Mouse (Mus musculus) erythroid progenitor cell, adult 5-6 weeks (primary cell): ENCODE data around the gene Pld5. TPM values are rescaled to one million over a fixed set of nuclear protein-coding genes. Genes with fewer than 3 reads are reported as not detected.

Experiments used
- ATAC-seq: replicated peaks from 2 replicates; pipeline ENCODE4 v1.8.0; 2016; ENCODE audit warnings: moderate number of reproducible peaks, mild to moderate bottlenecking, moderate TSS enrichment, inconsistent platforms; ENCODE audit not compliant: poor library complexity, low FRiP score, severe bottlenecking
- total RNA-seq, 2 experiments: library from RNA; stranded (forward) in 1 of 2; stranded (reverse) in 1 of 2; fragments of 150-400 nt in 1 of 2; fragments of 186-747, 209-891 nt in 1 of 2; gene quantifications; 2 replicates each; pipeline versions ENCODE4 v1.2.3 to v1.2.4; 2015 to 2017; ENCODE audit warnings: low replicate concordance in 2 of 2

The Pld5 gene
- total RNA-seq (2015; ENCODE audit: low replicate concordance) (not detected in 2 replicates), total RNA-seq (2017; ENCODE audit: low replicate concordance) (not detected in 2 replicates)

GRCm38 (mm10) chr1:176274667-176275610 lies at the start of gene Pld5:
Gene Pld5, minus strand, starts transcription at chr1:176275312.
- no peak for ATAC-seq

DNA sequence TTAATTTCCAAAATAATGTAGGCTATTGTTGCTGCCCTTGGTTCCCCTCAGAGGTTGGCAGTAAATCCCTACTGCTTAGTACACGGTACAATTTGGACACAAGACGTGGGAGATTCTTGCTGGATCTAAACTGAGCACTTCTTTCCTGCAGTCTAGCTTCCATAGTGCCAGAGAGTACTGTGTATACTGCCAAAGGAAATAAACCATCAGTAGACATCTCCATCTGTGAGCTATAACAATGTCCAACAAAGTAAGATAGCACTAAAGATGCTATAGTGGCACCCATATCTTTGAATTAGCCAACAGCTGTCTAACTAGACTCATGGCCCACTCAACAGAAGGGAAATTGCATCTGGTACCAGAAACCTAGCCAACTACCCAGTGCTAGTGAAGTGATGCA lies 40.0 kb upstream of the Pld5 start:
- no peak for ATAC-seq

DNA sequence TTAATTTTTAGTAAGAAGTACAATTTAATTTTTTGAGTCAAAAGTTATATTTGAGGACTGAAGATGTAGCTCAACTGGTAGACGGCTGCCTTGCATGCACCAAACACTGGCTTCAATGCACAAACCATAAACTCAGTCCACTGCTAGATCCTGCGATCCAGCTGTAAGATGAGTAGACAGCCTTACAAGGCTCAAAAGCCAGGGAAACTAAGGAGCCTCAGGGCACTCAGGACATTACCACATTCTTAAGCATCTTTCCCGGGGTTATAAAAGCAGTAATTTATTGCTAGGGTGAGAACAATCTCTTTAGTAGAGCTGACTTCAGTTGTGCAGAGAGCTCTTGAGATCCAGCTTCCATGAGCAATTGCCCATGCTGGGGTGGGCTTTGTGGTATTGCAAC lies 35.1 kb upstream of the Pld5 start:
- ATAC-seq: no peak

GRCm38 (mm10) chr1:176289396-176289795 lies 14.3 kb upstream of the Pld5 start:
- no peak for ATAC-seq

DNA sequence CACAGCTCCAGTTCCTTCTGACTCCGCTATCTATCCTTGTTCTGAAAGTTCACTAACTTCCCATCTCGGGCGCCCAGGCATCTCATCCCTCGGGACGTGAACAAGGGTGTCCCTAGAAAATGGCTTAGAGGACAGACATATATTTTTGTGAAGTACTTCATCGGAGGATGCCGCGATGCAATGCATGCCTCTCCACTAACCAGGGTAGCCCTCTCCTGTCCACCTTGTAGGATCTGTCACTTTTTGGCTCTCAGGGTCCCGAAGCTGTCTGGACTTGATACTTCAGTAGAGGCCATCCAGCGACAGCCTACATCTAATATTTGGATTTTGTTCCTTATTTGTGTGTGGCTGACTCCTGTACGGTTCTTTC lies 484 bp upstream of the Pld5 start:
- ATAC-seq: no peak

GRCm38 (mm10) chr1:176248717-176249030 lies 26.4 kb downstream of the Pld5 start:
- ATAC-seq: no peak

- ATAC-seq: no peak
Observed at GRCm38 (mm10) chr1:176247885-176248716, 27.0 kb downstream of the Pld5 start.

DNA sequence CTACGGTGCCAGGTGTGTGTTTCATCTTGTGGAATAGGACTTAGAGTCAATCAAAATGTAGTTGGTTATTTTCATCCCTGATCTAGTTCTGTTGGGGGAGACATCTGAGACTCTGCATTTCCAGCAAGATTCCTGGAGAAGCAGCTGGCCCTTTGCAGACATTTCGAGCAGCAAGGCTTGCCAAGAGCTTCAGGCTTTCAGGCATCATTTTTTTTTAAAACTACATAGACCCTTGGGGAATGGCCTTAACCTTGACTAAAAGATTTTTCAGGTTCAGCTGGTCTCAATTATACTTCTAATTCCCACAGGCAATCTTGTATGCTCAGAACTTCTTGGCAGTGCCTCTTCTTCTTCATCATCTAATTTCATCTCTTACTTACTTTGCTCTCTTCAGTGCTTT lies 35.9 kb downstream of the Pld5 start:
- no peak for ATAC-seq

DNA sequence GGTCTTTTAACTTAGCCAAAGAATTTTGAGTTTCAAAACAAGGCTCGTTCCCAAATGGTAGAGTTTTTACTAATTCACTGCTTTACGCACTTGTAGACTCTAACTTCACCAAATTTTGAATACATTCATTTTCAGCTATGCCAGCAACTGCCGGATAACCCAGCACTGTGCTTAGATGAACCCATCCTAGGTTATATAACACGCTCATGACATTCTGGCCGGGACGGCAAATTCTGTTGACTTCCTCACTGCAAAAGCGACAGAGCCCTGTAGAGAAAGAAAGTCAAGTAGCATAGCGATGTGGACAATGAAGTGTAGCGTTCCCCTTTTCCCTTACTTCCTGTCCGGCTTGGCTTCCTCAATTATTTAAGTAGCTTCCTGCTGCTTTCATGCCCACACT lies 51.3 kb downstream of the Pld5 start:
- no peak for ATAC-seq

GRCm38 (mm10) chr1:176223196-176223595 lies 51.9 kb downstream of the Pld5 start:
- no peak for ATAC-seq

- no peak for ATAC-seq
Observed at GRCm38 (mm10) chr1:176218217-176218616, 56.9 kb downstream of the Pld5 start.

DNA sequence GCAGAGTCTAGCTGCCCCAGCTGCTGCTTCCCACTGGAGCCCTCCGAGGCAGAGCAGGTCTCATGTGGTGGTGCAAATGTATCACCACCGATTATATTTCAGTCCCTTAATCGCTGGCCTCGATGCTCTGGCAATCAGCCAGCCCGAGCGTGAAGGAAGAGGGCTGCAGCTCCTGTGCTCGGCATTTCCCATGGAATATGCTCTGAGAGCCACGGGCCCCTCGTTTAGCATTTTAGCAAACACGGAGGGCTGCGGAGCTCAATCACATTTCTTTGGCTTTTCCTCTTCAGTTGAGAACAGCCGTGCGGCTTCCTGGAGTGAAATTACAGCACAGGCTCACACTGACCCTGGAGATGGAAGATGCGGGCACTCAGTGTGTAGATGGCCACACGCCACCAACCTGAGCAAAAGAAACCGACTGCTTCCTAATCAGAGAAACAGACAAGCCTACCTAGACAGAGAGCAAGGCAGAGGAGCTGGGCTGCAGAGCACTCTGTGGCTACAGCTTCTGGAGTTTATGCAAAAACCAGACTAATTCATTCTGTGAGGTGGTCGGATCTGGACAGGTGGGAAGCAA lies 61.4 kb downstream of the Pld5 start:
- no peak for ATAC-seq

DNA sequence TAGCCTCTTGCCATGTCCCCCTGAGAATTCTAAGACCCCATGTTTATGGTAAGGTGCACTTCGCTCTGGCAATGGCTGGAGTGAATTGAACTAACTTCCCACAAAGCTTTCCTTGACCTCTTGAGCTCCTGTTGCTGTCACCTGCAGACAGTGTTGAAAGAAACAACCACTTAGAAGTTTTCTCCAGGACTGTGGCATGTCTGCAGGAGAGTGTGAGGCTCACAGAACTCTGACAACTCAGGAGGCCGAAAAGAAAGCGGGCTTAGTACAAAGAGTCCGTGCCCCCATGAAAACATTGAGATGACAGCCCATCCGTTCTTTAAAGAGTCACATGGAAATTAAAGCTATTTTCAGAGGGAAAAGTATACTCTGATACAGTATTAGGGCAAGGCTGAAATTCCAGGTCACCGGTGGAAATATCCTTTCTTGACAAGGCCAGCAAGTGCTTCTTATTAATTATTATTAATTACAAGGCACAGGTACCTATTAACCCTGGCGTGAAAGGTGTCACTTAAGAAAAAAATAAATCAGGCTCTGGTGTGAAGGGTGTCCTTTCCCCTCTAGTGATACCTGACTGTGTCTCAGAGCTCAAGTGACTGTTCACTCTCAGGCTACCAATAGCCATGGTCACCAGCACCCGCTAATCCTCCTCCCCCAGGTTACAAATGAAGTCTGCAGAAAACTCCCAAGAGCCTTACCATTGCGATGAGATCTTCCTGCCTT lies 62.0 kb downstream of the Pld5 start:
- no peak for ATAC-seq

GRCm38 (mm10) chr1:176210803-176211202 lies 64.3 kb downstream of the Pld5 start:
- no peak for ATAC-seq

DNA sequence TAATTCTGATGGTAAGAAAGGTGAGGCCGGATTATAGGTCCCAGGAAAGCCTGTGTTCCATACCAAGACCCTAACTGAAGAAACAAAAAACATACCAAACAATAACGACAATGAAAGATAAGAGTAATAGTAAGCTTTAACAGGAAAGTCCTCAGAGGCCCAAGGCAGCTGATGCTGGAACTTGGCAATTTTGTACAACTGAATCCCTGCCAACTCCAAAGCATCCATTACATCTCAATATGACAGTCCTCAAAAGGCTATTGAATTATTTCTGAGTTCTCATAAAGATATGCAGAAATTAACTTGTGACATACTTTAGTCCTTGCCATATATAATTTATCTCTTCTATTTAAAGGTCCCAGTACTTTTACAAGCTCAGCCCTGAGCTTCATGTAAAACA lies 67.1 kb downstream of the Pld5 start:
- no peak for ATAC-seq

DNA sequence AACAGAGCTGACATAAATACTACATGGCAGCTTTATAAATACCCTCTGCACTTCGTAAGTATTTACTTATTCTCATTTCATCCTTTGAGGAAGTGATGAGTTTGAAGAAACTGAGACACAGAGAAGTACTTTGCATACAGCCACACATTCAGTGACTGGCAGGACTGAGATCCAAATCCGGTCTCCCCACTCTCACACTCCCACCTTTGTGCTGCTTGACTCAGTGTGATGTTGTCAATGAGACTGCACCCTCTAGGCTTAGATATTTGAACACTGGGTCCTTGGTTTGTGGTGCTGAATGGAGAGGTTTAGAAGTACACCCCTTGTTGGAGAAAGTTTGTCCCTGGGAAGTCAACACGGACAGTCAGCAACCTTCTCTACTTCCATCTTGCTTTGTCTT lies 72.8 kb downstream of the Pld5 start:
- no peak for ATAC-seq

DNA sequence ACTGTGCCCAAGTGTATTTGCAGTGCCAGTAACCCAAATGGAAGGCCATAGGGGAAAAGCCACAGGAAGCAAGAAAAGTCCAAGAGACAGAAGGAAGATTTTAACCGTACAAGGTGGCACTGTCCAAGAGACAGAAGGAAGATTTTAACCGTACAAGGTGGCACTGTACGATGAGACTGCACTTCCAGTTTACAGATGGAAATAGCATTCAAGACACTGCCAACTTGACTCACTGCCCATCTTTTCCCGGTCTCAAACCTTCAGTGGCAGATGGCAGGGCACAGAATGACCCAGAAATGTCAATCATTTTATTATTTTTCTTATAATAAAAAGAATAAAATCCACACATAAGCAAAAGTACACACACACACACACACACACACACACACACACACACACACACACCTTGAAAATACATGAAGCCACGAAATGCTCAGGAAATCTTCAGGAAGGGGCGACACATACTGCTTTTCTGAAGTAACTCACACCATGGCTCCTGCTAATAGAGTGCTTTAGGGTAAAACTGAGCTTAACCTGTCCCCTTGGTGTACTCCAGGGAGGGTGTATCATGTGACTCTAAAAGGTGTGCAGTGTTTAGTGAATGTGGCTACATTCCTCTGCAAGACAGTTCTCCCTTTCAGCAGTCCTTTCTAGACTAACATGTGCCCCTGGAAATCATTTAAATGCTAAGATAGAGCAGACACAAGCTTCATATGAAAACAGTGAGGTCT lies 77.9 kb downstream of the Pld5 start:
- ATAC-seq: no peak

GRCm38 (mm10) chr1:176196341-176196740 lies 78.8 kb downstream of the Pld5 start:
- no peak for ATAC-seq

DNA sequence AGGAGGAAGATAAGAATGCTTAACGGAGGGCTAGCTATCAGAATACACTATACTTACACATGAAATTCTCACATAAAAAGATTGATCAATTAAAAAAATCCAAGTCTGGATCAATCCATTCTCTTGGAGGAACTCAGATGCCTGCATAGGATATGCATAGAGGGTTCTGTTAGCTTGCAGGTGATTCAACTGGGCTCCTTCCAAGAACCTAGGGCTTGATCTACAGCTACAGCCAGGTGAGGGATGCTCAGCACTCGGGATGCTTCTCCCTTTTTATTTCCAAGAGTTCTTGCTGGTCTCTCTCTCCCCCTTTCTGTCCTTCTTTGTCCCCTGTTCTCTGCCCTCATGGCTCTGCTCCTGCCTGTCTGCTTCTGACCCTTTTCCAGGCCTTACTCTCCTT lies 80.4 kb downstream of the Pld5 start:
- ATAC-seq: no peak
